Mouse (Mus musculus): Measurements from ENCODE around the gene Gm3543. TPM values are rescaled to one million over a fixed set of nuclear protein-coding genes. Genes with fewer than 3 reads are reported as not detected.
"Not testable (repeated sequence)": the region's sequence is repeated elsewhere in the genome, so short reads cannot be mapped to it uniquely, and the experiment has no call there.

Gm3543 gene
- polyA plus RNA-seq (2015; fragmentation: Nextera tagmentation; extraction: Ambion mirVana) = not detected in 2 replicates

DNA sequence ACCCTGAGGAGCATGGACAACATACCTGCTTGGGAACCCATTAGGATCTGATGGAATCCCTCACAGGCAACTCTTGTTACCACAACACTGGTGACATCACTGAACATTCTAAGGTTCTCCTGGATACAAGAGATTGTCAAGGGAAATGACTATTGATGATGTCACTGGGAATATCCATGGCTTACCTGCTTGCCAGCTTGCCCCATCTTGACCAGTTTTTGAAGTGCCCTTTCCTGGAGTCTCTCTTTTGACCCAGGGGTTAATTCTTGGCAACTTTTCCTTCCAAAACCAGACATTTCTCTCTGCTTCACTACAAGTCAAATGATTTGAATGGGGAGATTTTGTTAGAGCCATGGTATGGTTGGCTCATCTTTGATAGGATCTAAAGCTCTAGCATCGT, at the start of gene Gm3543:
Gene Gm3543, minus strand, starts transcription at position 101 of the 400 bp plus-strand sequence.
- not testable (repeated sequence) for H3K4me2 ChIP-seq; H3K4me3 ChIP-seq; H3K4me1 ChIP-seq (replicated peaks); H3K9ac ChIP-seq; ATAC-seq (ENCODE audit: low FRiP score, low read depth); H3K9me3 ChIP-seq; H3K27ac ChIP-seq (replicated peaks); H3K27me3 ChIP-seq; H3K36me3 ChIP-seq
- WGBS = 80% methylated on average over 1 of the region's 1 CpGs

GRCm38 (mm10) chr14:41968596-41968995, 14.5 kb downstream of the Gm3543 start:
- H3K9ac ChIP-seq; H3K4me2 ChIP-seq; H3K36me3 ChIP-seq; H3K4me3 ChIP-seq; H3K4me1 ChIP-seq (replicated peaks); H3K27ac ChIP-seq (replicated peaks); ATAC-seq (ENCODE audit: low FRiP score, low read depth); H3K9me3 ChIP-seq; H3K27me3 ChIP-seq: not testable (repeated sequence)
- 75% methylated on average over 3 of the region's 3 CpGs for WGBS

DNA sequence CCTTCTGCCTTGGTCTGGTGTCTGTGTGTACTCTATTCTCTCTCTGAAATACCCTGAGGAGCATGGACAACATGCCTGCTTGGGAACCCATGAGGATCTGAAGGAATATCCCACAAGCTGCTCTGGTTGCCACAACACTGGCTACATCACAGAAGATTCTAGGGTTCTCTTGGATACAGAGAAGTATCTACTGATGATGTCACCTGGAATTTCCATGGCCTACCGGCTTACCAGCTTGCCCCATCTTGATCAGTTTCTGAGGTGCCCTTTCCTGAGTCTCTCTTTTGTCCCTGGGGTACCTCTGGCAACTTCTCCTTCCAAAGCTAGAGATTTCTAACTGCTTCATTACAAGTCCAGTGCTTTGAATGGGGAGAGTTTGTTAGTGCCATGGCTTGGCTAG, 15.3 kb downstream of the Gm3543 start, which contains the start of gene Gm6401:
Gene Gm6401, minus strand, starts transcription at position 101 of the 400 bp plus-strand sequence.
- 68% methylated on average over 1 of the region's 1 CpGs for WGBS
- H3K9me3 ChIP-seq; H3K4me2 ChIP-seq; H3K9ac ChIP-seq; ATAC-seq (ENCODE audit: low FRiP score, low read depth); H3K4me3 ChIP-seq; H3K27ac ChIP-seq (replicated peaks); H3K36me3 ChIP-seq; H3K27me3 ChIP-seq; H3K4me1 ChIP-seq (replicated peaks): not testable (repeated sequence)

DNA sequence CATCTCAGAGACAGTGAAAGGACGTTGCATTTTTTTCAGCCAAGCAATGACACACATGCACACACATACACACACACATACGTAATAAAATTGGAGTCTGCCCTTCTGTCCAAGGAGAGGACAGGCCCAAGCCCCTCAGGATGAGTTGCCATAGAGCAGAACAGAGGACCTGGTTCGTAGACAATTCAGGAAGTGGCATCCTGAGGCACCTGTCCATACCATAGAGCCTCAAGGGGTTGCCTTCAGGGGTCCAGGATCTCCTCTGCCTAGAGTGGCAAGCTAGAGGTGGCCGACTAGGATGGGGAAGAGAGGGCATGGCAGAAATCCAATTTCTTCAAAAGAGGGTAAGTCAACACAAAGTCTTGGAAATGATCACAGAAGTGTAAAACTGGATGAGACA, 19.0 kb downstream of the Gm3543 start:
- H3K4me2 ChIP-seq; H3K4me3 ChIP-seq; H3K36me3 ChIP-seq; H3K27me3 ChIP-seq; H3K4me1 ChIP-seq (replicated peaks); H3K27ac ChIP-seq (replicated peaks); H3K9me3 ChIP-seq; H3K9ac ChIP-seq; ATAC-seq (ENCODE audit: low FRiP score, low read depth): not testable (repeated sequence)
- 61% methylated on average over 4 of the region's 4 CpGs for WGBS

DNA sequence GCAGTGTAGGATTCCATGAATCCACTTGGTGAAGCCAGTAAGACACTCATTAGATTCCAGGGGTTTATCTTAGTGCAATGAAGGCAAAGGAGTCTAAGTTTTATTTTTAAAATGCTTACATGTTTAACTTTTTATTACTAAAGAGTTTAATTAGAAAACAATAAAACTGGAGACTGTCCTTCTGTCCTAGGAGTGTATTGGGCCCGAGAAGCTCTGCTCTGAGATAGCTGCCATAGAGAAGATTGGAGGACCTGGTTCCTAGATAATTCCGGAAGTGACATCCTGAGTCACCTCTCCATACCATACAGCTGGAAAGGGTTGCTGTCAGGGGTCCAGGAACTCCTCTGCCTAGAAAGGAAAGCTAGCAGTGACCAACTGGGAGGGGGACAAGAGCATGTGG, 39.4 kb downstream of the Gm3543 start, which contains the start of gene 1700024B05Rik:
Gene 1700024B05Rik, plus strand, starts transcription at position 301 of the 400 bp plus-strand sequence.
- not testable (repeated sequence) for H3K27me3 ChIP-seq; H3K9ac ChIP-seq; ATAC-seq (ENCODE audit: low FRiP score, low read depth); H3K4me3 ChIP-seq; H3K27ac ChIP-seq (replicated peaks); H3K9me3 ChIP-seq; H3K4me1 ChIP-seq (replicated peaks); H3K36me3 ChIP-seq; H3K4me2 ChIP-seq
- WGBS = 96% methylated on average over 2 of the region's 2 CpGs

Other genes with a start within 250 kb of the Gm3543 start
- not detected in 2 replicates for gene Gm7929, start 232.7 kb downstream of the Gm3543 start, polyA plus RNA-seq (2015; fragmentation: Nextera tagmentation; extraction: Ambion mirVana)
- not detected in 2 replicates for gene Gm47189, start 210.9 kb downstream of the Gm3543 start, polyA plus RNA-seq (2015; fragmentation: Nextera tagmentation; extraction: Ambion mirVana)
- not detected in 2 replicates for gene Gm7980, start 76.0 kb downstream of the Gm3543 start, polyA plus RNA-seq (2015; fragmentation: Nextera tagmentation; extraction: Ambion mirVana)
- not detected in 2 replicates for gene 1700049E17Rik1, start 58.4 kb downstream of the Gm3543 start, polyA plus RNA-seq (2015; fragmentation: Nextera tagmentation; extraction: Ambion mirVana)
- gene 1700024B05Rik, start 39.3 kb downstream of the Gm3543 start, polyA plus RNA-seq (2015; fragmentation: Nextera tagmentation; extraction: Ambion mirVana) = not detected in 2 replicates
- 0.14 TPM in 1 of 2 replicates, not detected in the other for gene Gm6401, start 15.4 kb downstream of the Gm3543 start, polyA plus RNA-seq (2015; fragmentation: Nextera tagmentation; extraction: Ambion mirVana)
- not detected in 2 replicates for gene Gm7951, start 134.0 kb upstream of the Gm3543 start, polyA plus RNA-seq (2015; fragmentation: Nextera tagmentation; extraction: Ambion mirVana)
- gene Gm17027, start 179.3 kb upstream of the Gm3543 start, polyA plus RNA-seq (2015; fragmentation: Nextera tagmentation; extraction: Ambion mirVana) = not detected in 2 replicates
- gene Gm3573, start 207.5 kb upstream of the Gm3543 start, polyA plus RNA-seq (2015; fragmentation: Nextera tagmentation; extraction: Ambion mirVana) = not detected in 2 replicates

Data from hindbrain, embryonic 15.5 days (tissue).